Mouse (Mus musculus) c-Kit-positive CD71-negative TER-119-negative erythroid progenitor cells, embryonic 14.5 days (primary cell): ENCODE measurements at regions not wholly inside any gene's neighbourhood (a gene's known extent, or its start where the extent isn't known, plus 50 kb on each side); places are given as distances from the start of the nearest gene placed in this dataset.

Source experiments
- DNase-seq: peaks from one replicate; pipeline ENCODE4 v3.0.0-alpha.2; 2013; ENCODE audit warnings: low read depth

- no peak for DNase-seq
Measured at GRCm38 (mm10) chrX:129272135-129272534, 477.4 kb upstream of the Diaph2 start.

DNA sequence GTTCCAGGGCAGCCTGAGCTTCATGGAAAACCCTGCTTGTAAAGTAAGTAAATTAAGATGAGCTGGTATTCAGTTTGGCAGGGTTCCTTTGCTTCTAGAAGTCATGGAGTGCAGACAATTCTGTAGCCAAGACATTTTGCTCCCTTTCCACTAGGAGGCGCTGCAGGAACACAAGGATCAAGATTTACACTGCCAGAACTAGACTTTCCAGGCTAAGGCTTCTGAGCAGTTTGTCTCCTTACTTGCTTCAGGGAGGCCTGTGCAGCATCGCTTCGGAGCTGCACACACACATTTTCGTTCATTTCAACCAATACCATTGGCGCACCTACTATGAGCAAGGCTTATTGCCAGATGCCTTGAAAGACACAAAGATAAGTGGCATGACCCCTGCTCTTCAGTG, 445.6 kb upstream of the Diaph2 start:
- DNase-seq, result peak; percentile 22

- no peak for DNase-seq
Measured at GRCm38 (mm10) chrX:129309380-129309779, 440.2 kb upstream of the Diaph2 start.

- no peak for DNase-seq
Measured at GRCm38 (mm10) chrX:129329441-129329840, 420.1 kb upstream of the Diaph2 start.

- DNase-seq, result no peak
Measured at GRCm38 (mm10) chrX:129332810-129333209, 416.7 kb upstream of the Diaph2 start.
